Mouse (Mus musculus) embryonic facial prominence, embryonic 10.5 days (tissue): ENCODE results near the gene Zbtb7a. TPM values are rescaled to one million over a fixed set of nuclear protein-coding genes. Genes with fewer than 3 reads are reported as not detected.

Experiments
- DNase-seq: peaks from one replicate; pipeline ENCODE4 v3.0.0-alpha.2; 2017; ENCODE audit warnings: low spot score
- H3K27ac ChIP-seq: fragments of 300-500 bp; sonication (generic); replicated peaks from 2 replicates; pipeline ENCODE4 v1.5.1; 2016; ENCODE audit warnings: mild to moderate bottlenecking
- H3K27me3 ChIP-seq: fragments of 300-500 bp; sonication (generic); replicated peaks from 2 replicates; pipeline ENCODE4 v1.6.1; 2016; ENCODE audit warnings: low read depth, mild to moderate bottlenecking; ENCODE audit not compliant: poor library complexity, severe bottlenecking
- H3K36me3 ChIP-seq: fragments of 300-500 bp; sonication (generic); replicated peaks from 2 replicates; pipeline ENCODE4 v1.6.1; 2016; ENCODE audit warnings: mild to moderate bottlenecking, moderate library complexity
- H3K4me1 ChIP-seq: fragments of 300-500 bp; sonication (generic); 2 replicates; pipeline ENCODE4 v1.6.1; 2016
- H3K4me3 ChIP-seq: fragments of 300-500 bp; sonication (generic); 2 replicates; pipeline ENCODE4 v1.5.1; 2016; ENCODE audit warnings: mild to moderate bottlenecking, moderate library complexity
- H3K9me3 ChIP-seq: fragments of 300-500 bp; sonication (generic); 2 replicates; pipeline ENCODE4 v1.6.1; 2016; ENCODE audit warnings: mild to moderate bottlenecking
- WGBS: fragments of 180-500 bp; shearing (Covaris S2); methylation state at CpG from one replicate; pipeline ENCODE4 v1.1.7; 2016; 5-methylcytosine and 5-hydroxymethylcytosine counted together
- polyA plus RNA-seq: library from polyadenylated mRNA; unstranded; fragments of >200 nt; fragmentation: Nextera tagmentation; extraction: Ambion mirVana; gene quantifications from 2 replicates; pipeline ENCODE4 v1.2.1, GENCODE M21; 2016

The Zbtb7a gene
- polyA plus RNA-seq, 1 experiment from 2014 or later: 11.7 TPM

GRCm38 (mm10) chr10:81122889-81123288 is 12.1 kb upstream of the Zbtb7a start:
- peaks cover 7% of the 10 kb centered on the region for H3K4me1 ChIP-seq
- peaks cover 8% of the 10 kb centered on the region for H3K27me3 ChIP-seq
- H3K36me3 ChIP-seq: peaks cover 72% of the 10 kb centered on the region
- no peak for DNase-seq
- H3K9me3 ChIP-seq: no peaks in the 10 kb centered on the region
- no peak overlapping the region for H3K4me3 ChIP-seq
- no peak overlapping the region for H3K27ac ChIP-seq
- 88% methylated on average over 2 of the region's 2 CpGs for WGBS

DNA sequence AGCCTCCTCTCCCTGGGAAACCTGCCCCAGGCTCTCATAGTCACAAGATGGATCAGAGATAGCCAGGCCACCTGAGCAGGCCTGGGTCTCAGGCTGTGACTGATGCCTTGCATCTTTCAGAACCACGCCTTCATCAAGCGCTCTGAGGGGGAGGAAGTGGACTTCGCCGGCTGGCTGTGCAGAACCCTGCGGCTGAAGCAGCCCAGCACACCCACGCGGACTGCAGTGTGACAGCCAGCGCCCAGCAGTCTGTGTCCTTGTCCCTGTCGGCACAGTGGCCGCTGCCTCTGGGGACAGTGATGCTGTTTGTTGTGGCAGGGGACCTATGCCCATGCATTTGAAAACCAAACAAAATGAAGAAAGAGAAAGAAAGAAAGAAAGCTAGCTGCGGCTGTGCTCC is 11.5 kb upstream of the Zbtb7a start:
- Histone ChIP-seq H3K9me3 (no peaks in the 10 kb centered on the region), H3K27me3 (peaks cover 14% of the 10 kb centered on the region), H3K4me1 (peaks cover 13% of the 10 kb centered on the region), H3K27ac (no peak overlapping the region), H3K36me3 (peaks cover 66% of the 10 kb centered on the region), H3K4me3 (no peak overlapping the region)
- no peak for DNase-seq
- WGBS: 89% methylated on average over 11 of the region's 11 CpGs

DNA sequence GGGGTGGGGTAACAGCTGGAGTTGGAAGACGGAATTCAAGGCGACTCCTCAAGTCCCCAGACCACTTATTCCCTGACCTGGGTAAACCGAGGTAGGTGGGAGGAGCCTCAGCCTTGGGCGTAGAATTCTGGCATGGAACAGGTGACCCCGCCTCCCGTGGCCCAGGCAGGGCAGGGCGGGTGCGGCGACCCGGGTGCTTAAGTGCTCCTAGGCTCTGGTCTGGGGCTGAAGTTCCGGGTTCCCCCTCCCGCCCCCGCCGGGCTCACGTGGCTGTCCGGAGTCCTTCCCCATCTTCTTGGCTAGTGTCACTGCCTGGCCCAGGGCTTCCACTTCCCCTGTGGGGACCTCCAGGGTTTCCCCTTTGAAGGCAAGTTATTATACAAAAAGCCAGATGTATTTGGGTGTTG is 836 bp upstream of the Zbtb7a start:
- peaks cover 67% of the 10 kb centered on the region for H3K27me3 ChIP-seq
- peaks cover 50% of the 10 kb centered on the region for H3K4me1 ChIP-seq
- DNase-seq: peak; percentile 53
- H3K36me3 ChIP-seq: peaks cover under 1% of the 10 kb centered on the region; the same call in 1 of the 2 replicates
- H3K27ac ChIP-seq: no peak overlapping the region
- H3K9me3 ChIP-seq: no peaks in the 10 kb centered on the region
- 3% methylated on average over 16 of the region's 16 CpGs for WGBS
- peak overlapping the region; percentile 93; the same call in 1 of the 2 replicates for H3K4me3 ChIP-seq

DNA sequence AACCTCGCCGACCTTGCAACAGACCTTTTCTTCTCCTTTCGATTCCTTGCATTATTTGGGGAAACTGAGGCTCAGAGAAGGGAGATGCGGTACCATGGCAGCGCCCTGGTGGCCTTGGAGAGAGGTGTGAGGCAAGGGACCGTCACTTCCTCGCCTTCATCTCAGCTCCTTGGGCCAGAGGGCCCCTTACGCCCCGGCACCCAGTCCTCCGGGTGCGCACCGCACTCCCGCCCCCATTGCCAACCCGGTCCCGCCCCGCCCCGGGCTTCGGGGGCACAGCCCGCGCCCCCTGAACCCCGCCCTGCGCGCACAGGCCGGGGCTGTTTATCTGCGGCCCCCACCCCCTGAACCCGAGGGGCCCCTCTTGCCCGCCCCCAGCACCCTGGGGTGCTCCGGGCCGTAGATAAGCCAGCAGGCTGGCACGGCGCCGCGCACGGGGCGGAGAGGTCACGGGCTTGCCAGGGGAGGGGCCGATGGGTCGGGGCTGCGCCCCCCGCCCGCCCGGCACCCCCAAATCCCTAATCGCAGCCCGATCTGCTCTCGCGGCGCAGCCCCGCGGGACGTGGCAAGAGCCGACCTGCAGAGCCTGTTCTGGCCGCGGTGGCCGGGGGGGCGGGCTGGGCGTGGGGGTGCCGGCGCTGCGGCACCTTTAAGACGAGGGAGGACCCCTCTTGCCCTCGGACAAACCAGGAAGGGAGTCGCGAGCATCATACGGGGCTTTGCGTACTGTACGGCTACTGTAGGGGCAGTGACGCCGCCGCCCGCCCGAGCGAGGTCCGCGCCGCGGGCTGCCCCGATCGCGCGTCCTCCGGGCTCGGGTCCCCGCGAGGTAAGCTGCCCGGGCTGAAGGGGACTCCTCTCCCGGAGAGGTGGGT is 1.0 kb downstream of the Zbtb7a start:
- Histone ChIP-seq H3K27me3 (peaks cover 48% of the 10 kb centered on the region), H3K9me3 (no peaks in the 10 kb centered on the region), H3K4me3 (peak overlapping the region; percentile 93), H3K36me3 (peaks cover 18% of the 10 kb centered on the region; the same call in 1 of the 2 replicates), H3K27ac (peak overlapping the region; percentile 98), H3K4me1 (peaks cover 60% of the 10 kb centered on the region)
- under 1% methylated on average over 86 of the region's 86 CpGs for WGBS
- DNase-seq: peak; percentile 82

- Histone ChIP-seq H3K27me3 (peaks cover 42% of the 10 kb centered on the region), H3K4me1 (peaks cover 67% of the 10 kb centered on the region), H3K9me3 (no peaks in the 10 kb centered on the region), H3K4me3 (peak overlapping the region; percentile 93), H3K27ac (peak overlapping the region; percentile 98), H3K36me3 (peaks cover 25% of the 10 kb centered on the region)
- no peak for DNase-seq
- WGBS: under 1% methylated on average over 50 of the region's 50 CpGs
Observed at GRCm38 (mm10) chr10:81136706-81137231, 1.7 kb downstream of the Zbtb7a start.

GRCm38 (mm10) chr10:81137252-81138130 is 2.5 kb downstream of the Zbtb7a start:
- WGBS: under 1% methylated on average over 85 of the region's 89 CpGs
- H3K4me1 ChIP-seq: peaks cover 74% of the 10 kb centered on the region
- peak; percentile 100 for DNase-seq

GRCm38 (mm10) chr10:81138131-81138782 is 3.2 kb downstream of the Zbtb7a start:
- DNase-seq: peak; percentile 61
- peak overlapping the region; percentile 98 for H3K27ac ChIP-seq
- H3K27me3 ChIP-seq: peaks cover 29% of the 10 kb centered on the region
- H3K4me3 ChIP-seq: peak overlapping the region; percentile 93
- H3K9me3 ChIP-seq: no peaks in the 10 kb centered on the region
- under 1% methylated on average over 24 of the region's 24 CpGs for WGBS
- H3K36me3 ChIP-seq: peaks cover 40% of the 10 kb centered on the region
- H3K4me1 ChIP-seq: peaks cover 79% of the 10 kb centered on the region

More at GRCm38 (mm10) chr10:81137252-81138130, 2.5 kb downstream of the Zbtb7a start:
- H3K36me3 ChIP-seq: peaks cover 32% of the 10 kb centered on the region
- H3K27me3 ChIP-seq: peaks cover 35% of the 10 kb centered on the region
- peak overlapping the region; percentile 93 for H3K4me3 ChIP-seq
- peak overlapping the region; percentile 98 for H3K27ac ChIP-seq
- H3K9me3 ChIP-seq: no peaks in the 10 kb centered on the region

DNA sequence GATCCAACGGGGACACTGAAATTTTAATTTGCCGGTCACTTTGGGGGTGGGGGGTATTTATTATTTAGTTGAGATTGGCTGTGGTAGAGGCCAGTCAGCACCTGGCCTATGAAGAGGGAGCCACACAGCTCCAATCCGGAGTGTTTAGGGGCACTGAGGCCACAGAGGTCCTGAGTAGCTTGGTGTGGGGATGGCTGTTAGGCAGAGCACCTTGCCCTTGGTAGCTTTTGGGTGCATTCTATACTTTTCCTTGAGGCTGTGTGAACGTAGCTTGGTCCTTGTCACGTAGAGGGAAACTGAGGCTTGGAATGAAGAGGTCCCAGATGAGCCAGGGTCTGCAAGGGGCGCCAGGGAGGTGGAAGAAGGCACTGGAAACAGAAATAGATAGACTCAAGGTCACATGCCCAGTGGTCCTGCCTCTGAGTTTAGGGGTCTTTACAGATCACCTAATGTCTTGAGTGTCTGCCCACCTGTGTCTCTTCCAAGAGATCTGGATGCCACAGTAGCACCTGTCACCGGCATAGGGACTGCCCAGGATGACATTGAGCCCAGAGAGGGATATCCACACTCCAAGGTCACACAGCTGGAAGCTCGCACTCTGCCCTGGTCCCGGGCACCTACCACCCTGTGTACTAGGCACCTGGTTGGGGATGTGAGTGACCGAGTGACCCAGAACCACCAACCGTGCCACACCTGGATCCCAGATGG is 4.0 kb downstream of the Zbtb7a start:
- no peak for DNase-seq
- Histone ChIP-seq H3K9me3 (no peaks in the 10 kb centered on the region), H3K27ac (peak overlapping the region; percentile 98), H3K36me3 (peaks cover 47% of the 10 kb centered on the region), H3K4me3 (peak overlapping the region; percentile 93), H3K27me3 (peaks cover 22% of the 10 kb centered on the region), H3K4me1 (peaks cover 77% of the 10 kb centered on the region)
- 57% methylated on average over 11 of the region's 11 CpGs for WGBS

- H3K4me1 ChIP-seq: peaks cover 72% of the 10 kb centered on the region
- H3K27ac ChIP-seq: peak overlapping the region; percentile 98
- H3K36me3 ChIP-seq: peaks cover 52% of the 10 kb centered on the region
- H3K27me3 ChIP-seq: peaks cover 17% of the 10 kb centered on the region
- no peak for DNase-seq
- peak overlapping the region; percentile 93 for H3K4me3 ChIP-seq
- H3K9me3 ChIP-seq: no peaks in the 10 kb centered on the region
- 62% methylated on average over 4 of the region's 4 CpGs for WGBS
Observed at GRCm38 (mm10) chr10:81139529-81139846, 4.5 kb downstream of the Zbtb7a start.

DNA sequence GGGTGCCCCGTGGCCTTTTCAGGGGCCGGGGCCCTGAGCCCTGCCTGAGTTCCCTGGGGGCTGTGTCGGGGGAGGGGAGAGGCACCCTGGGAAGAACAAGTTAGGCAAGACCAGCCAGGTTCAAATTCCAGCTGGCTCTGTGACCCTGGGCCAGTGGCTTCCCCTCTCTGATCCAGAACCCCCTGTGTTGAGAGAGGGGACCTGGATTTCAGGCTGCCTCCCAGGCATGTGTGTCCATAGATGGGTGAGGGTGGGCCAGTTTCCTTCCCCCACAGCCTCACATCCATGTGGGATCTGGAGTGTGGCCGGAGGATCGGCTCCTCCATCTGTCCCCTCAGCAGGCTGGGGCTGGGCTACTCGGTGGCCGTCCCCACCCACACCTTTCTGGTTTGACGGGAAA is 5.0 kb downstream of the Zbtb7a start:
- H3K4me1 ChIP-seq: peaks cover 69% of the 10 kb centered on the region
- H3K4me3 ChIP-seq: peak overlapping the region; percentile 93
- H3K27ac ChIP-seq: peak overlapping the region; percentile 98
- no peaks in the 10 kb centered on the region for H3K9me3 ChIP-seq
- 56% methylated on average over 8 of the region's 8 CpGs for WGBS
- H3K27me3 ChIP-seq: peaks cover 11% of the 10 kb centered on the region
- peaks cover 57% of the 10 kb centered on the region for H3K36me3 ChIP-seq
- no peak for DNase-seq

DNA sequence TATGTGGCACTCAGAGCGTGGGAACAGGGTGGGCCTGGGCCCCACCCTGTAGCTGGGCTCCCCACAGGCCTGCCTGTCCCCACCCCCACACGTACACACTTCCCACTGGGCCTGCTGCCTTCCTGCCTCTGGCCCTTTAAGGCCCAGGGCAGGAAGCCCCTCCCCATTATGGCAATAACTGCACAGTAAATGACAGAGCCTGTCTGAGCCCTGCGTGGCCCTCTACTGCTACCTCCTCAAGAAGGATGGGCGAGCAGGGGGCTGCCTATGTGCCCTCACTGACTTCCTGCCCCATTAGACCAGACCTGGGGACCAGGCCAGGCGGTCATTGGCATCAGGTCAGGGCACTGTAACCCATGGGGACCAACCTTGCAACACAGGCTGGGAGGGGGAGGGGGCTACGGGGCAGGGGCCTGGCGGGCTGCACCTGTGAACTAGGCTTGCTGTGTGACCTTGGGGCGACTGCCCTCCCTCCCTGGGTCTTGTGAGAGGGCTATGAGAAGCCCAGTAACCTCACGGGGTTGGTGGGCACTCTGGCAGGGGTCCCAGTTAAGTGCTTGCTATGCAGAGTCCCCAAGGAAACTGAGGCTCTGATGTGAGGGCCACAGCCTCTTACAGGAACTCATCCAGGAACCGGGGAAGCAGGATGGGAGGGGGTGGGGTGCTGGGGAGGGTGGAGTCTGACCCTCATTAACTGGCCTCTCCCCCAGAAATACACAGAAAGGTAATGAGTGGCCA is 5.9 kb downstream of the Zbtb7a start:
- peak overlapping the region; percentile 93 for H3K4me3 ChIP-seq
- no peak for DNase-seq

More for the DNA sequence above, 5.9 kb downstream of the Zbtb7a start:
- Histone ChIP-seq H3K9me3 (no peaks in the 10 kb centered on the region), H3K36me3 (peaks cover 66% of the 10 kb centered on the region), H3K27me3 (peaks cover 3% of the 10 kb centered on the region), H3K4me1 (peaks cover 62% of the 10 kb centered on the region), H3K27ac (peak overlapping the region; percentile 98)
- WGBS: 68% methylated on average over 10 of the region's 10 CpGs
